Mouse (Mus musculus) T-helper 17 cell (primary cell): ENCODE measurements around the gene Ubn1.

ENCODE experiments used
- in situ Hi-C, 2 experiments: fragments of 300-600 bp; cut with MboI, MseI; formaldehyde crosslinking; loops; 1 replicate in 1 of 2; 2 replicates in 1 of 2; pipeline ENCODE4 v1.15.1; 2025; ENCODE audit warnings: high pct_unique_total_duplicates in 2 of 2

The Ubn1 gene

DNA sequence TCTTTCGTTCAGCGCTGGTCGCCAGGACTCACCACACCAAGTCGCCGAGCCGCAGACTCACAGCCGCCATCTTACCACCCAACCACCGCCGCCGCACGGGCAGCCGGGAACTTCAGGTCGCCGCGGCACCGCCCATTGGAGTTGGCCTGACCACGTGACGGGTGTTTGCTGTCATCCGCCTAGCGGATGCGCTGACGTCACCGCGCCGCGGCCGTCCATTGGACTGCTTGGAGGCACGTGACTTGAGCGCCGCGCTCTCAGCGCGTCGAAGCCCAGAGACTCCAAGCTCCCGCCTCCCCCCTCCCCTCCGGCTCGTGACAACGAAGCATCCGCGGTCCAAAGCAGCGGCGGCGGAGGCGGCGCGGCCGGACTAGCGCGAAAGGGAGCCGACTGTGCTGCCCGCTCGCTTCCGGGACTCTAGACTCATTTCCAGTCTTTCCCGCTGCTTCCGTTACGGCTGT is at the start of gene Ubn1, which contains the start of gene Glyr1:
Ubn1 (plus strand) TSS at position 284 of the 461 bp plus-strand sequence.
Glyr1 (minus strand) TSS at position 90 of the 461 bp plus-strand sequence.
- in situ Hi-C loops, result no loop called here

DNA sequence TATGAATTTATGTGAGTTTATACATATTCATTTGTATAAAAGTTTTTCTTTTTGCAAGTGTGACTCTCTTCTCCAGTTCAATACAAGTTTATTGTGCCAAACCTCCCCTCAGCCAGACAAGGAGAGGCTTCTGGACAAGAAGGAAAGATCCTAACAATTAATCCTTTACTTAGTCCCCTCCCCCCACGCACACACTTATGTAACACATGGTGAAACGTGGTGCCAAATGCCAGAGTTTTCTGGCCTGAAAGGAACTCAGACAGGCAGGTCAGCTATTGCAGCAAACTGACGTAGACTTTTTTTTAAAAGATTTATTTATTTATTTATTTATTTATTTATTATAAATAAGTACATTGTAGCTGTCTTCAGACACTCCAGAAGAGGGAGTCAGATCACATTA is 49.2 kb upstream of the Ubn1 start:
- in situ Hi-C loops, result no loop called here

GRCm38 (mm10) chr16:5007067-5007466 is 42.8 kb upstream of the Ubn1 start, which contains the start of gene Smim22:
Gene Smim22 (plus strand): TSS chr16:5007288.
- in situ Hi-C loops, result no loop called here

DNA sequence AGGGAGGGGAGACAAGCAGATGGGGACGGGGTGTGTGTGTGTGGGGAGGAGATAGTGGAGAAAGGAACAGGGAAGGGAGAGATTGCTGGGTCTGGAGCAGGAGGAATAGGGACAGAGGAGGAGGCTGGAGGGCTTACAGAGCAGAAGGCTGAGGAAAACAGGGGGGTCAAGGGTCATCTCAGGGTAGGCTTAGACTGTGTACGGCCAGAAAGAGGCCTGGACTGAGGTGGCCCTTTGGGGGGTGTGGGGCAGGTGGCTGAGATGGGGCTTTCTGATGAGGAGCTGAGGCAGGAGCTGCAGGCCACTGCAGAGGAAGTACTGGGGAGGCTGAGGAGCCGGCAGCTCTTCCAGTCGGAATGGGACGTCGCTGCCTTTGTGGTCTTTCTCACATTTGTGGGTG is 42.4 kb upstream of the Ubn1 start:
- in situ Hi-C loops, result no loop called here

DNA sequence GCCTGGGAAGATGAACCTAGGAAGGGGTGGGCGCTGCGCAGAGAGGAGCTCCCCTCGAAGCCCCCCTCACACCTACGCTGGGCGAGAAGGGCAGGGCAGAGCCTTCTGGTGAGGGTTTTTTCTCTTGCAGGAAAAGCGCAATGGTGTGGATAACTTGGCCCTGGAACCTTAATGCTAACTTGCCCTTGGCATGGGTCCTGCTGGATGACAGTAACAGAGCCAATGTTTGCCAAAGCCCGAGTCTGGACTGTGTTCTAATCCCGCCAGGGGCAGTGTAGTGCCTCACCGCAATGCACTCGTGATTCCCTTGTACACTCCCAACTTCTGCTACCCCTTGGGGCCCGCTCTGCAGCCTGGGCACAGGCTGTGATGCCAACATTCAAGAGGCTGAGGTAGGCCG is 41.8 kb upstream of the Ubn1 start:
- in situ Hi-C loops, result no loop called here

DNA sequence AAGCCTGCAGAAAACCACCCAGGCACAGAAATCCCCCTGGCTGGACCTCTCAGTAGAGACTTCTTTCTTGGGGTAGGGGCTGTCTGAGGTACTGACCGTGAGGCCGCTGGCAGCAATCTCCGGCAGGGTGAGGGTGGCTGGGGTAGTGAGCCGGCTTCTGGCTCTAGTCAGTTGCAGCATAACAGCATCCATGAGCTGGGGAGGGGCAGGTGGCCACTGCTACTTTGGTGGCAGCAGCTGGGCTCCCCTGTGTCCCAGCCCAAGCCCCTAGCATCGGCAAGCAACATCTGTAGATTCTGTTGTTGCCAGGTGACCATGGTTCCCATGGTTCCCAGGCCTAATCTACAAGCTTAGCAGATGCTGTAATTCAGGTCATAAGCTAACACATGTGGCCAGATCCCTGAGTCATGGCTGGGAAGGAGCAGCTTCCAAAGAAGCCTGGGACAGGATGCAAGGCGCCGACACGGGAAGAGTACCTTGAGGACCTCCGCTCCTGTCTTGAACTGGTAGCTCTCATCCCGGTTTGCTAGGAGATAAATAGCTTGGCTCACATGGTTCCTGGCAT is 39.4 kb upstream of the Ubn1 start:
- in situ Hi-C loops, result no loop called here

- in situ Hi-C loops, result no loop called here
These were observed 38.6 kb upstream of the Ubn1 start for GRCm38 (mm10) chr16:5011285-5011684.

GRCm38 (mm10) chr16:5012036-5013005 is 37.5 kb upstream of the Ubn1 start:
- in situ Hi-C loops, result no loop called here

GRCm38 (mm10) chr16:5013054-5013838 is 36.6 kb upstream of the Ubn1 start, which contains the start of gene Rogdi:
Gene Rogdi (minus strand): TSS chr16:5013553.
- in situ Hi-C loops, result no loop called here

- in situ Hi-C loops, result no loop called here
These were observed 35.3 kb upstream of the Ubn1 start for GRCm38 (mm10) chr16:5014578-5014977.

- in situ Hi-C loops, result loop anchor here in 1 of 2 experiments (10.0 kb wide), 1 partner anchor 319 kb away; no protein-coding TSS in a partner anchor
These were observed 25.8 kb upstream of the Ubn1 start for GRCm38 (mm10) chr16:5024021-5024420.

- in situ Hi-C loops, result loop anchor here in 1 of 2 experiments (10.0 kb wide), 1 partner anchor 325 kb away; no protein-coding TSS in a partner anchor
These were observed 20.0 kb upstream of the Ubn1 start for GRCm38 (mm10) chr16:5029847-5030246.

GRCm38 (mm10) chr16:5035591-5035990 is 14.3 kb upstream of the Ubn1 start:
- in situ Hi-C loops, result no loop called here

DNA sequence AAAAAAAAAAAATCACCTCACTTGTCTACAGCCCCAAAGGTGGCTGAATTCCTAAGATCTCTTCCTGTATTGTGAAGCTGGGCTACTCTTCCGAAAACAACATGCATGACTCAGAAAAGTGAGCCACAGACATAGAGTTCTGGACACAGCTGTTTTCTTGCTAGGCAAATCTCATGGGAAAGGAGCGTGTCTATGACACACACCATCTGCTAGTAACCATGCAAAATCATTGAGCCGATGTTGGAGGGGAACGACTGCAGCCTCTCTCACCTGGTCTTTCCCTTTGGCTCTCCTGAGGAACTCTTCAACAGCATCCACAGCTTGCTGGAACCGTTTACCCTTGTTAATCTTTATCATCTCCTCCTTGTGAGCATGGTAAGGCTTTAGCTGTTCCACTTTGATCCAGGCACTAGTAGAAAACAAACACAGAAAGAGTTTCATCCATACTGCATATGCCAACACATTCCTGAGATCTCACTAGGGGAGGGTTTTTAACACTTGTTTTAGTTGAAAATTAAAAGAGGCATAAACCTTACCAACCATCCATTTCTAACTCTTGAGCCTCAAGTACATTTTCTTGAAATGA is 13.1 kb upstream of the Ubn1 start:
- in situ Hi-C loops, result no loop called here

- in situ Hi-C loops, result no loop called here
These were observed 4.5 kb upstream of the Ubn1 start for GRCm38 (mm10) chr16:5045322-5045721.

- in situ Hi-C loops, result no loop called here
These were observed 579 bp upstream of the Ubn1 start for GRCm38 (mm10) chr16:5049182-5049773.

DNA sequence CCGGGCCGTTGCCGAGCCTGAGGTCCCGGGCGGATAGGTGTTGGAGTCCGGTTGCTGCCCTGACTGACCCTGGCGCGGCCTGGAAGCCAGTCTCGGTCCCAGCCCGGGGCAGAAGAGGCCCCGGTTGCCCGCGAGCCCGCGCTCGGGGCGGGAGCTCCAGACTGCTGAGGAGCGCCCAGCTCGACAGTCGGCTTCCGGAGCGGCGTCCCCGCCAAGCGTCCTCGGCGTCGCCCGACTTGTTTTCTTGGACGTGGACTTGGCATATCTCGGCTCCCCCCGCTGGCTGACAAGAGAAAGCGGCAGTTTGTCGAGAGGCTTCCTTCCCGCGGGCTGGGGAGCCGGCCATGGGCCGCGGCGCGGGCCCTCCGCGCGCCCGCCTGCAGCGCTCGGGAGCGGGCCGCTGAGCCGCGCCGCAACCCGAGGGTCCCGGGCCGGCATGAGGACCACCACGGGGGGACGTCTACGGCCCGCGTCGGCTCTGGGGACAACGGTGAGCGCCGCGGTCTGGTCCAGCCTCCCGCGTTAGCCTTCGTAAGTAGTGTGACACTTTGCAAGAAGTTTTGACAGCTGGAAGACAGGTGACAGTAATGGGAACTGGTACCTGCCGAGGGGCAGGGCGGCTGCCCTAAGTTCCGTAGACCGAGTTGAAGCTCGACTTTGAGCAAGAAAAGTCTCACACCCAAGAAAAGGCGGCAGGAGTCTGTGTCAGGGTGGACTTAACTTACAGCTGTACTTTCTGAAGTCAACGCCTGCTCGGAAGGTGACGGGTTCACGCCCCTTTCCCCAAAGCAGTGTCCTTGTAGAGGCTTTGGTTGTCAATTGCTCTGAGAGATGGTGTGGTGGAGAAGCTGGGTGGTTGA is 624 bp downstream of the Ubn1 start:
- in situ Hi-C loops, result no loop called here

DNA sequence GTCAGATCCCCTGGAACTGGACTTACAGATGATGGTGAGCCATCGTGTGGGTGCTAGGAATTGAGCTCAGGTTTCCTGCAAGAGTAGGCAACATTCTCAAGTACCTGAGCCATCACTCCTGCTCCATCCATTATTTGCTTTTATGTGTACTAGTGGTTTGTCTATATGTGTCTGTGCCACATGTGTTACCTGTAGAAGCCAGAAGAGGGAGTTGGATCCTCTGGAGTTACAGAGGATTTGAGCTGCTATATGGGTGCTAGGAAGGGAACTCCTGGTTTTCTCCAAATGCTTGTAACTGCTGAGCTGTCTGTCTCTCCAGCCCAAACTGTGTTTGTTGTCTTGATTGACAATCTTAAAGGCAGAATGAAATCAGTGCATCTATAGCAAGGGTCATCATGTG is 8.3 kb downstream of the Ubn1 start:
- in situ Hi-C loops, result no loop called here

DNA sequence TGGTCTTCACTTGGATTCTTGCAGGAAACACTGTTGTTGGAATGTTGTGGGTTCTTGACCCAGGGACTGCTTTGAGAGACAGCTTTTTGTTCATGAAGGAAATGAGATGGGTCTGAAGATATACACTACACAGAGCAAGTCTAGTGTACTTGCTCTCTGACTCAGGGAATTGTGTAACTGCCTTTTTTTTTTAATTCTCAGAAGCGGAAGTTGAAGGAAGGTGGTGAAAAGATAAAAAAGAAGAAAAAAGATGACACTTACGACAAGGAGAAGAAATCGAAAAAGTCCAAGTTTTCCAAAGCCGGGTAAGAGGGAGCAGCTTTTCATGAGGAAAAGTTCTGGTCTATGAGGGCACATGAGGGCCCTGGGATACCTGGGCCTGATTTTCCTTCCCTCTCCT is 13.6 kb downstream of the Ubn1 start:
- in situ Hi-C loops, result no loop called here

DNA sequence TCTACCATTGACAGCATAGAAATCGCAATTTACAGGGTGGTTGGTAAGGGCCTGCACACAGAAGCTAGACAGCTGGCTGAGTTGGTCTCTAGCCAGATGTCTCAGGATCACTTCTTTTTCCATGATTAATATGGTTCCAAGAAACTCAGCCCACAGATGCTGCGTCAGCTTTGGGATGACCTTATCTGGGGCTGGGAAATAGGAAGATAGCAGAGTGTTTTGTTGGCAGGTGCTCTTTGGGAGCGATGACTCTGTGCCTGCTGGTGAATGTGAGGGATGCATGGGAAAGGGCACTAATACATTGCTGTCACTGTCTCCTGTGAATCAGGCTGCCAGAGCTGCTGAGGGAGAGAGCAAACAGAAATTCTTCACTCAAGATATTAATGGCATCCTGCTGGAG is 20.5 kb downstream of the Ubn1 start:
- in situ Hi-C loops, result no loop called here
